Mouse (Mus musculus): Measurements from ENCODE around the gene Ksr1. TPM values are rescaled to one million over a fixed set of nuclear protein-coding genes. Genes with fewer than 3 reads are reported as not detected.
"Not testable (repeated sequence)": the region's sequence is repeated elsewhere in the genome, so short reads cannot be mapped to it uniquely, and the experiment has no call there.

Ksr1 gene
- total RNA-seq, 2 experiments from 2014 or later: 16.0 to 16.9 TPM

DNA sequence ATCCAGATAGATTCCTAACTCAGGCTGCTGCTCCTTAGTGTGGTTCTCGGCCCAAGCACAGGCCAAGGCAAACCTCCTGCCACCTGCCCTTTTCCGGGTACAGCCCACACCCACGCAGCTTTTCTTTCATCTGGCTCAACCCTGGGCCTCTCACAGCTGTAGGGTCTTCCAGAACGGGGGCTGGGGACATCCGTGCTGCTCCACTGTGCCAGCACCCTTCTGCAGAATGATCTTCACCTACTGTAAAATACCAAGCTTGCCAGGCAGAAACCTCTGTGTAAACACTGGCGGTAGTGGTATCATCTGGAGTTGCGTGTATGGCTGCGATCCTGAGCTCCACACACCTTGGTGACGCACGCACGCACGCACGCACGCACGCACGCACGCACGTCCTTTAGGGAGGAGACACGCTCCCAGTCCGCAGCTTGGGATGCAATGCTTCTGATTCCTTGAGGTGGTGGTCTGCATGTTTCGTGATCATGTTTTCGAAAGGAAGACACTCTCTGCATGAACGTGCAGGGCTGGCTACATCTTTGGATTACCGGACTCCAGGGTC is 130.5 kb downstream of the Ksr1 start:
- DNase-seq (ENCODE audit: low spot score in 2 of 2): no peak

DNA sequence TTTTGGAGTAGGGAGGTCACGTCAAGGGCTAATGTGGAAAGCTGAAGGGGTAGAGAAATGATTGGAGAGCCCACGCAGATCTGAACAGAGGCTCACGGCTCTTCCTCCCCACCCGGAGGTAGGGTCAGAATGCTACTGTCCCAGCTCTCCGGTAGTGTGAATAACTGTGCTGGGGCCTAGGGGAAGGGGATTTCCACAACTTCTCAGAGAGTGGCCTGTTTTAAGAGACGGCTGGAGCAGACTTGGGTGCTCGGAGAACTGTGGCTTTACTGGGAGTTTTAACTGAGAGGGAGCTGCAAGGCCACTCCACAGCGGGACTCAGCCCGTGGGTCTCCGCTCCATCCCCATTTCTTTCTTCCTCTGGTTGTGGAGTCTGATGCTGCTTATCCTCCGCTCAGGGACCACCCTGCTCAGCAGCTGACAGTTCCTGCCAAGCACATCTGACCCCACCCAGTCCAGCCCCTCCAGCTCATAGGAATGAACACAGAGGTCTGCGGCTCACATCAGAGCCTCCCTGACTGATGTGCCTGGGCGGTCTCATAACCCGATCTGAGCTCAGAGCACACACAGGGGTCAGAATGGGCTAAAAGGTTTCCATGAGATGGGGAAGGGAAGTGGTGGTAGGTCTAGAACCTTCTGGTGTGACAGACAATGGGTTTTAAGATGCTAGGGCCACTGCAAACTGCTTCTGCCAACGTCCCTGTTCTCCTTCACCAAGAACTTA is 131.4 kb downstream of the Ksr1 start:
- no peak for DNase-seq (ENCODE audit: low spot score in 2 of 2)

- DNase-seq (ENCODE audit: low spot score in 2 of 2): no peak
Measured at GRCm38 (mm10) chr11:79013806-79014205, 132.4 kb downstream of the Ksr1 start.

GRCm38 (mm10) chr11:79013056-79013455 is 133.2 kb downstream of the Ksr1 start:
- no peak for DNase-seq (ENCODE audit: low spot score in 2 of 2)

DNA sequence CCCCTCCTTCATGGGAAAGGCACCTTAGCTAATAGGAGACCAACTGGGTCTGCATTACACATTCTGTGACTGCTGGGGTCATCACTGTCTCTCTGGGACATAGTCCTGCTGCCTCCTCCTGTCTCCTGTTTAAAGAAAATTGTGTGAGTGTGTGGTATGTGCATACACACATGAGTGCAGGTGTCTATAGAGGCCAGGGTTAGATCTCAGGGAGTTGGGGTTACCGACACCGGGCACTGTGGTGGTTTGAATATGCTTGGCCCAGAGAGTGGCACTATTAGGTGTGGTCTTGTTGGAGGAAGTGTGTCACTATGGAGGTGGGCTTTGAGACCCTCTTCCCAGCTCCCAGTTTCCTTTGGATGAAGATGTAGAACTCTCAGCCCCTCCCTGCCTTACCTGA is 133.7 kb downstream of the Ksr1 start:
- no peak for DNase-seq (ENCODE audit: low spot score in 2 of 2)

GRCm38 (mm10) chr11:79008891-79009290 is 137.3 kb downstream of the Ksr1 start:
- DNase-seq (ENCODE audit: low spot score in 2 of 2): no peak

- no peak for DNase-seq (ENCODE audit: low spot score in 2 of 2)
Measured at GRCm38 (mm10) chr11:79008007-79008775, 138.0 kb downstream of the Ksr1 start.

DNA sequence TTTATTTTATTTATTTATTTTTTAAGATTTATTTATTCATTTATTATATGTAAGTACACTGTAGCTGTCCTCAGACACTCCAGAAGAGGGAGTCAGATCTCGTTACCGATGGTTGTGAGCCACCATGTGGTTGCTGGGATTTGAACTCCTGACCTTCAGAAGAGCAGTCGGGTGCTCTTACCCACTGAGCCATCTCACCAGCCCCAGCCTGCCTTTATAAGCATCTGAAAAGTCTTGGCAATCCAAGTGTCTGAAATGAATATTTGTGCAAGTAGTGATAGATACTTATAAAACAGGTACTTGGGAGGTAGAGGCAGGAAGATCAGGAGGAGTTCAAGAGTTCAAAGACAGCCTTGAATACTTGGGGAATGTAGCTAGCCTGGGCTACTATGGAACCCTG is 138.9 kb downstream of the Ksr1 start:
- not testable (repeated sequence) for DNase-seq (ENCODE audit: low spot score in 2 of 2)

GRCm38 (mm10) chr11:79006417-79006816 is 139.8 kb downstream of the Ksr1 start:
- DNase-seq (ENCODE audit: low spot score in 2 of 2): no peak

DNA sequence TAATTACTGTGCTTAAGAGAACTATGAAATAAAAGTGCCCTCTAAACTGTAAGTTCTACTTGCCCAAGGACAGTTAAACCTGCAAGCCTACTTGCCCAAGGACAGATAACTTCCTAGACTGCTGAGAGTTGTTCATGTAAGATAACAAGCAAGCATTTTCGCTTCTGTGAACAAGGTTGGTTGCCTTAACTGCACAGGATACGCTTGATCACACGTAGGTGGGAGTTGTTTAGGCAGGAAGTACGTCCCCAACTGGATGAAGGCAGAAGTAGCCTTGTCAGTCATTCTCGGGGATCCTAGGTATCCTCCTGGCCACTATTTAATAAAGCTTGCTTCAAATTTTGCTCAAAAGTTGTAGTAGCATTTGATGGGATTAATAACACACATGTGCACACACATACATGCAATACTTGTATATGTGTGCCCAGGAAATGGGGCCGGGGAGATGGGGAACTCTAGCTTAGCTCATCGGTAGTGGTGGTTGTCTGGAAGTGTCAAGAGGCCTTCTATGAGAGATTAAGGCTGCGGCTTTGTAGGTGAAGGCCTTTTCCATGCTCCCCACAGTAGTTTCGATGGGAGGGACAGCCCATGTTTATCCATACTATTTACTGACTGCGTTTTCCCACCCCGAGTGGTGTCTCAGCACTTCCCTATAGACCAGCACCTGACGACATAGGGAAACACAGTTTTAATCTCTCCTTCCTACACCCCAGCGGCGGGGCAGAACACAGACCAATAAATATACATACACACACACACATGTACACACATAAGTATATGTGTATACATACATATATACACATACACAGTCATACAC is 140.4 kb downstream of the Ksr1 start:
- DNase-seq (ENCODE audit: low spot score in 2 of 2): no peak

DNA sequence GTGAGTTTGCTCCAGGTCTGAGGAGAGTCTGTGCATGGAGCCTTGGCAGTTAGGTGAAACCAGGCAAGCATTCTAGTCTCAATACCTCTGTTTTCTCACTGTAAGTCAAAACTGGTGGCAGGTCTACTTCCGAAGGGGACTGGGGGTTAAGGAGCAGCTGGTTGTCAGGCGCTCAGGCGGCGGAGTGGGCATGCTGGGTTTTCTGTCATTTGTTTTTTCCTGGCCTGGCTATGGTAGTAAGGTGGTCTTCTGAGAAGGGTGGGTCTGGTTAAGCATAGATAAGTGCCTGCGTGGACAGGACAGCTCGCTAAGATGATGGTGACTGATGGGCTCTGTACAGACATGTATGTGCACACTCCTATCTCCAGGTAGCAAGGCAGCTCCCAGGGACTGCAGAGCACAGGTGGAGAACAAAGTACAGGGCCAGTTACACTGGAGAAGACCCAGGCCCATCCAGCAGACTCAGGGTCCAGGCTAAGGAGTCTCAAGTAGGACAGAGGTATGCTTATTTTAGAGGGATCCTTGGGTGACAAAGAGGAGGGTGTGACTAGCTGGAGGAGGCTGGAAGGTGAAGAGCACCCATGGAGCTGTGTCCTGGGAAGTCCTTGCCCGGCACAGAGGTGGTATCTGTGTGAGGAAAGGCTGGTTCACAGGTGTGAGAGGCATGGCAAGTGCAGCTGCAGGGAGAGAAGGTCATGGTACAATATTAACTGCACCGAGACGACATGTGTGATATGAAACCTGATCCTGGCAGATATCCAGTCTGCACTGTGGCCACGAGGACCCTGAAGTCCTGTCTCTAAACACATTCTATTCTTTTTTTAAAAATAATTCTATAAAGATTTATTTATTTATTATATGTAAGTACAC is 142.2 kb downstream of the Ksr1 start:
- no peak for DNase-seq (ENCODE audit: low spot score in 2 of 2)

GRCm38 (mm10) chr11:79003053-79003768 is 143.0 kb downstream of the Ksr1 start:
- DNase-seq (ENCODE audit: low spot score in 2 of 2): no peak

DNA sequence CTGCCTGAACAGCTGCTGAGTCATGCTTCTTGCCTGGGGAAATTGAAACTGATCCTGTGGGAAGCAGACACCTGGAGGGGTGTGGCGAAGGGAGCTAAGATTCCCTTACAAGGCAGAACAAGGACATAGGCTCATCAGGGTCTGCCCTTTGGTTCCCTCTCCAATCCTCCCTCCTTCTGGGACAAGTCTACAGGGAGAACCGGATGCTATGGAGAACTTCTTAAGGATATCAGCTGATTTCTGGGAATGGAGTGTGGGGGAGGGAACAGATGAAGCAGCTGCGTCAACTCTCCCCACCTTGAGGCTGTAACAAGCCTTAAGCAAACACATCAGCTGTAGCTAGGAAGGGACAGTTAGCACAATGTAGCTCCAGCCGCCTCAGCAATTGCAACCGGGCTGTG is 143.7 kb downstream of the Ksr1 start:
- DNase-seq (ENCODE audit: low spot score in 2 of 2): no peak

- DNase-seq (ENCODE audit: low spot score in 2 of 2): no peak
Measured at GRCm38 (mm10) chr11:79001871-79002270, 144.3 kb downstream of the Ksr1 start.

DNA sequence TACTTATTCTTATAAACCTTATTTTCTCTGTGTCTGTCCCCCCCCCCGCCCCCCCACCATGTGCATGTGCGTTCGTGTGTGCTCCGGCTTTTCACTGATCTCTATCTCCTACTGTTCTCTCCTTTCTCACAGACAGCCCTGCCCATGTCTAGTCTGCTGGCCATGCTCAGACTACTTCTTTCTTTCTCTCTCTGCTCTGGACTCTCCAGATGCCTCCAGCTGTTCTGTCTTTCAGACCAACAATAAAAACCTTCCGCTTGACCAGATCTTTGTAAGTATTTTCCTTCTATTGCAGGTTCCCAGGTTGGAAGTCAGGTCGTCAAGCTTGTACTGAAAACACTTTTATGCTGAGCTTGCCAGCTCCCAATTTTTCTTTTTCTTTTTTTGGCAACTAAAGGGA is 147.1 kb downstream of the Ksr1 start:
- no peak for DNase-seq (ENCODE audit: low spot score in 2 of 2)

- not testable (repeated sequence) for DNase-seq (ENCODE audit: low spot score in 2 of 2)
Measured at GRCm38 (mm10) chr11:78990875-78991543, 155.2 kb downstream of the Ksr1 start.

GRCm38 (mm10) chr11:78990096-78990495 is 156.1 kb downstream of the Ksr1 start:
- no peak for DNase-seq (ENCODE audit: low spot score in 2 of 2)

DNA sequence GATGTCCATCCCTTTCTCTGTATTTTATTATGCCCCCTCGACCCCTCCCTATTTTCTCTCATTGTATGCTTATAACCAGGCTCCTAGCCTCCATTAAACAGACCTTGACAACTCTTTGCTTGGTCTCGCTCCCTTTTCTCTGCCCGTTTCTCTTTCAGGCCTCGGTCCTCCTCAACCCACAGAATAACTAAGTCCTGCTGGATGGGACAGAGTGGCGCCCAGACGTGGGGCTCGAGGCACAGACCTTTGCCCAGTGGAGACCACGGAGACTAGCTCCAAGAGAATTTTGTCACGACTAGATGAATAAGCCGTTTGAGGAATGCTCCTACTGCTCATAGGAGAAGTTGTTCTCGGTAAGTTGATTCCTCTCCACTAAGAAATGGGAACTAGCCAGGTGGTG is 157.0 kb downstream of the Ksr1 start:
- DNase-seq (ENCODE audit: low spot score in 2 of 2): not testable (repeated sequence)

- DNase-seq (ENCODE audit: low spot score in 2 of 2): no peak
Measured at GRCm38 (mm10) chr11:78986311-78987002, 159.8 kb downstream of the Ksr1 start.
